Mouse (Mus musculus): Measurements from ENCODE around the gene Orai1.

The Orai1 gene

DNA sequence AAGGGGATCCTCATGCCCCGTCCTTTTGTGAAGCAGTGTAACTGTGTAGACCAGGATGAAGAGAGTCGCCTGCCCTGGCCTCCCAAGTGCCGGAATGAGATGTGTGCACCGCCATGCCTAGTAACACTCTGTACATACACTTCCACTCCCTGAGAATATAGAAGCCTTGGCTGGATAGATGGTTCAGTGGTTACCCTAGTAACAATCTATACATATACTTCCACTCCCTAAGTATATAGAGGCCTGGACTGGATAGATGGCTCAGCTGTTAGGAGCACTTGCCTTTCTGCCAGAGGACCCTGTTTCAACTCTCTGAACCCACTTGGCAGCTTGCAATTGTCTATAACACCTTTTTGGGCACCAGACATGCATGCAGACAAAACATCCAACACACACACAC, 20.2 kb downstream of the Orai1 start:
- no peaks in the 10 kb centered on the region; the same call in 1 of the 2 replicates for H3K36me3 ChIP-seq (ENCODE audit: control insufficient read depth, insufficient read depth, low read length, poor library complexity, severe bottlenecking)
- no peaks in the 10 kb centered on the region for H3K27me3 ChIP-seq (ENCODE audit: control insufficient read depth, insufficient read depth, low read length, poor library complexity, severe bottlenecking)
- DNase-seq (ENCODE audit: low read depth, low spot score), result no peak

GRCm38 (mm10) chr5:123035564-123035963, 20.7 kb downstream of the Orai1 start:
- no peak for DNase-seq (ENCODE audit: low read depth, low spot score)
- no peaks in the 10 kb centered on the region for H3K27me3 ChIP-seq (ENCODE audit: control insufficient read depth, insufficient read depth, low read length, poor library complexity, severe bottlenecking)
- H3K36me3 ChIP-seq (ENCODE audit: control insufficient read depth, insufficient read depth, low read length, poor library complexity, severe bottlenecking), result no peaks in the 10 kb centered on the region; the same call in 1 of the 2 replicates

DNA sequence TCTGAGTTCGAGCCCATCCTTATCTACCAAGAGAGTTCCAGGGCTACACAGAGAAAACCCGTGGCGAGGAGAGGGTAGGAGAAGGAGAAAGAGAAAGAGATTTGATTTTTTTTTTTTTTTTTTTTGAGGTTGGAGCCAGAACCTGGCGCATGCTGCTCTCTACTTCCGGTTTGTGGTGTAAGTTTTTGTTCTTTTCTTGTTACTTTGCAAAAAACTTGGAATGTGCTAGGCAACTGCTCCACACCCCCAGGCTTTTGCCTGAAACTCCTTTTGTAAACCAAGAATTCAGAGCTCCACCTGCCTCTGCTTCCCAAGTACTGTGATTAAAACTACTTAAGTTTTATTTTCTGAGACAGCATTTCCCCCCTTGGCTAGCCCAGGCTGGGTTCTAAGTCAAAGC, 23.2 kb downstream of the Orai1 start:
- DNase-seq (ENCODE audit: low read depth, low spot score), result no peak
- no peaks in the 10 kb centered on the region for H3K27me3 ChIP-seq (ENCODE audit: control insufficient read depth, insufficient read depth, low read length, poor library complexity, severe bottlenecking)
- no peaks in the 10 kb centered on the region for H3K36me3 ChIP-seq (ENCODE audit: control insufficient read depth, insufficient read depth, low read length, poor library complexity, severe bottlenecking)

GRCm38 (mm10) chr5:123039120-123039752, 24.4 kb downstream of the Orai1 start:
- DNase-seq (ENCODE audit: low read depth, low spot score), result peak; percentile 88
- Histone ChIP-seq H3K27me3 (ENCODE audit: control insufficient read depth, insufficient read depth, low read length, poor library complexity, severe bottlenecking) (no peaks in the 10 kb centered on the region), H3K36me3 (ENCODE audit: control insufficient read depth, insufficient read depth, low read length, poor library complexity, severe bottlenecking) (no peaks in the 10 kb centered on the region)

- Histone ChIP-seq H3K27me3 (ENCODE audit: control insufficient read depth, insufficient read depth, low read length, poor library complexity, severe bottlenecking) (no peaks in the 10 kb centered on the region), H3K36me3 (ENCODE audit: control insufficient read depth, insufficient read depth, low read length, poor library complexity, severe bottlenecking) (no peaks in the 10 kb centered on the region)
- DNase-seq (ENCODE audit: low read depth, low spot score), result no peak
These were observed 25.9 kb downstream of the Orai1 start for GRCm38 (mm10) chr5:123040796-123041195.

GRCm38 (mm10) chr5:123043856-123044255, 29.0 kb downstream of the Orai1 start:
- Histone ChIP-seq H3K36me3 (ENCODE audit: control insufficient read depth, insufficient read depth, low read length, poor library complexity, severe bottlenecking) (no peaks in the 10 kb centered on the region), H3K27me3 (ENCODE audit: control insufficient read depth, insufficient read depth, low read length, poor library complexity, severe bottlenecking) (no peaks in the 10 kb centered on the region)
- DNase-seq (ENCODE audit: low read depth, low spot score), result peak; percentile 71

- DNase-seq (ENCODE audit: low read depth, low spot score), result peak; percentile 79
- Histone ChIP-seq H3K27me3 (ENCODE audit: control insufficient read depth, insufficient read depth, low read length, poor library complexity, severe bottlenecking) (no peaks in the 10 kb centered on the region), H3K36me3 (ENCODE audit: control insufficient read depth, insufficient read depth, low read length, poor library complexity, severe bottlenecking) (no peaks in the 10 kb centered on the region)
These were observed 30.9 kb downstream of the Orai1 start for GRCm38 (mm10) chr5:123045561-123046295.

DNA sequence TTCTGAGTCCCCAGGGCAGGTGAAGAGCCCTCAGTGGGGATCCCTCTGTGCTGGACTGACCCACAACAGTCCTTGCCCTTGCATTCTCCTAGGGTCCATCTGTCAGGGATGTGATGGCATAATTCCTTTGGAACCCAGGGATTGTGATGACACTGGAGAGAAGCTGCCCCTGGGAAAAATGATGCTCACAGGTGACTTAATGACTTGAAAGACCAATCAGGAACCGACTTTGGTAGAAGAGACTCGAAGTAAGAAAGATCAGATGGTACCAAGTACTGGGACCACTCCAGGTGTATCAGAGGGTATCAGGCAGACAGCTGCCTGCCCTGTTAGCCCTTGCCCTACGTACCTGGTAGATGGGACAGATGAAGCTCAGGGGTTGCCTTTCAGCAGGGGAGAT, 32.0 kb downstream of the Orai1 start, which contains the start of gene Morn3:
Morn3 (minus strand) TSS at position 101 of the 400 bp plus-strand sequence.
- Histone ChIP-seq H3K27me3 (ENCODE audit: control insufficient read depth, insufficient read depth, low read length, poor library complexity, severe bottlenecking) (no peaks in the 10 kb centered on the region), H3K36me3 (ENCODE audit: control insufficient read depth, insufficient read depth, low read length, poor library complexity, severe bottlenecking) (no peaks in the 10 kb centered on the region)
- DNase-seq (ENCODE audit: low read depth, low spot score), result no peak

DNA sequence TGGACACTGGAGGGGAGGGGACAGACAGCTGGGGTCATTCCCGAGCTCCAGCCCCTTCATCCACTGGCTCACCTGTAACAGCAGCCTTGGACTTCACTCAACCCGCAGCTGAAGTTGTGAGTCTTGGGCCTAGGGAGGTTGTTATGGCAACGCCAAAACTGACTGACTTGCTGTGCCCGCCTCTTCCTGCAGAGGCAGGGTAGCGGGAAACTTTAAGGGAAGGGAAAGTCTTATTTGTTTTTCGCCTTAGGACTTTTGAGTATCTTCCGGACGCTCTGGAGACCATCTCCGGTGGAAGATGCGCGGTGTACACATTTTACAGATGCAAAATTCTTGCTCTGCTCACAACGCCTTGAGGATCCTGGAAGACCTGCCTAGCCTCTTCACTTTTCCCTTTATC, 34.4 kb downstream of the Orai1 start:
- DNase-seq (ENCODE audit: low read depth, low spot score), result peak; percentile 71
- Histone ChIP-seq H3K27me3 (ENCODE audit: control insufficient read depth, insufficient read depth, low read length, poor library complexity, severe bottlenecking) (no peaks in the 10 kb centered on the region; the same call in 1 of the 2 replicates), H3K36me3 (ENCODE audit: control insufficient read depth, insufficient read depth, low read length, poor library complexity, severe bottlenecking) (no peaks in the 10 kb centered on the region)

GRCm38 (mm10) chr5:123050918-123051317, 36.0 kb downstream of the Orai1 start:
- H3K36me3 ChIP-seq (ENCODE audit: control insufficient read depth, insufficient read depth, low read length, poor library complexity, severe bottlenecking), result no peaks in the 10 kb centered on the region
- H3K27me3 ChIP-seq (ENCODE audit: control insufficient read depth, insufficient read depth, low read length, poor library complexity, severe bottlenecking), result no peaks in the 10 kb centered on the region; the same call in 1 of the 2 replicates
- no peak for DNase-seq (ENCODE audit: low read depth, low spot score)

DNA sequence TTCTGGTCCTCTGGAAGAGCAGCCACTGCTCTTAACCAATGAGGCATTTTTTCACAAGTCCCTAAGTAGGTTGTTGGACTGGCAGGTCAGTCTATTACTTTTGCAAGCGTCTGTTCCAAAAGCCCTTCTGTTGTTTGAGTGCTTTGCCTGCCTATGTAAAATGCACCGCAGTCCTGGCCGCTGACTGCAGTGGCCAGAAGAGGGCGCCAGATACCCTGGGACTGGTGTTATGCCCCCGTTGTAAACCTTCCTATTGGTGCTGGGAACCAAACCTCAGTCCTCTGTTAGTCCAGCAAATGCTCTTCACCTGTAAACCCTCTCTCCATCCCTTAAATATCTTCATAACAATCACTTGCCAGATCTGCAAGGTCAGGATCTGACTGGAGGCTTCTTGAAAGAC, 36.9 kb downstream of the Orai1 start:
- no peak for DNase-seq (ENCODE audit: low read depth, low spot score)
- H3K36me3 ChIP-seq (ENCODE audit: control insufficient read depth, insufficient read depth, low read length, poor library complexity, severe bottlenecking), result no peaks in the 10 kb centered on the region
- H3K27me3 ChIP-seq (ENCODE audit: control insufficient read depth, insufficient read depth, low read length, poor library complexity, severe bottlenecking), result no peaks in the 10 kb centered on the region; the same call in 1 of the 2 replicates

DNA sequence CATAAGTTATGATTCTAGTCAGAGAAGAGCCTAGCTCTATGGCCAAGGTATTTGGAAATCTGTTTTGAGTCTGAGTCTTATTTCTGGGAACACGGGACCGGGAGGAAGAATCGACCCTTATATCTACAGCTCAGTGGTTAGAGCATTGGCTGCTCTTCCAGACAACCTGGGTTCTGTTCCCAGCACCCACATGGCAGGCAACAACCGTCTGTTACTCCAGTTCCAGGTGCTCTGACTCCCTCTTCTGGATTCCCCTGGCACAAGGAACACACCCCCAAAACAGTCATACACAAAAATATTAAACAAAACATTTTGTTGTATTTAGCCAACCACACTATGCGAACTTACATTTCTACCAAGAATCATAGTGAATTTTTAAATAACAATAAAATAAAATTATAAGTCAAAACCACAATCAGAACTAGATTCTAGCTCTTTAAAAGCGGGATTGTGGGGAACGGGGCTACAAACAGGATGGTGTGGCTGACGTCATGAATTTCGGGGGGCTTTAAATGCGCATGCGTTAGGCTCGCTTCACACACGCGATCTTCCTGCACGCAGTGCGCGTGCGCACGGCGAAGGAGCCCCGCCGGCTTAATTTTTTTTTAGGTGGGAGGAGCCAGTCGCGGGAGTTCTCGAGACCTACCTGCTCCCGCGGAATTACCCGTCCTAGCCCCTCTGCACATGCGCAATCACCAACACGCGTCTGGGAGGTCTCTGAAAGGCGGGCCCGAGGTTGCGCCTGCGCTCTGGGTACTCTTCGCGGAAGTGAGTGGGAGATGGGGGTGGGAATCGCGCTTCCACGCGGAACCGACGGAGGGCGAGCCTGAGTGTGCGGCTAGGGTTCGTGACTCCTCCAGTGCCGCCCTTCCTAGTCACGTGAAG, 42.7 kb downstream of the Orai1 start:
- H3K36me3 ChIP-seq (ENCODE audit: control insufficient read depth, insufficient read depth, low read length, poor library complexity, severe bottlenecking), result no peaks in the 10 kb centered on the region
- H3K27me3 ChIP-seq (ENCODE audit: control insufficient read depth, insufficient read depth, low read length, poor library complexity, severe bottlenecking), result no peaks in the 10 kb centered on the region; the same call in 1 of the 2 replicates
- peak; percentile 100 for DNase-seq (ENCODE audit: low read depth, low spot score)

DNA sequence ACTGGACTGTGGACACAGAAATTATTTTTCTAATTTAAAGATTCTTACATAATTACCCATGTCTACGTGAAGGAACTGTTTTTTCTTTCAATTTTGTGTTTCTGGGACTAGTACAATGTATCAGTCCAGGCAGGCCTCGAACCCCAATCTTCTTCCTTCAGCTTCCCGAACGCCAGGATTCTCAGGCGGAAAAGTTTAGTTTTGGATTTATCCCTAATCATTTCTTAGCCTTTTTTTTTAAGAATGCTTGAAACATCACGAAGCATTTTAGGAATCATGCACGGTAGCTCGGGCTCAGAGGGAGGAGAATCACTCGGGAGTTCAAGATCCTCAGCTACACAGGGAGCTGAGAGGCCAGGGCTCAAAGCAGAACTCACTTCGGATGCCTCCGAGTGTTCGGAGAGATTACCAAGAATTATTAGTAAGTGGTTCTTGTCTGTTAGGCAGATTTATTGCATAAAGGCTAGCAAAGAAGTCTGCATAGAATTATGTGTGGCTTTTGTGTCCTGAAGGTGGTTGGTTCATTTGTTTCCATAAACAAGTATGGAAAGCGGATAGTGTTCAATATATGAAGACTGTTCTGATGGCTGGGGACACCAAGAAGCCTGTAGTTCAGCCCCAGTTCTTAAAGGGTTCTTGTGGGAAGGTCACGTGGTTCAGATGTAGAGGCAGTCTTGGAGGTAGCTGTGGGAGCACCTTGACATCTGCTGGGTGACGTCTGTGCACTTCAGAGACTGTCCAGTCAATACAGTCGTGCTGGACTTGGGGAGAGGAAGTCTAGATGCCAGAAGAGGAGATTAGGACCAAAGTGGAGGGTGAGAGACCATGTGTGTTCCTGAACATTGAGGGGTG, 43.6 kb downstream of the Orai1 start:
- Histone ChIP-seq H3K36me3 (ENCODE audit: control insufficient read depth, insufficient read depth, low read length, poor library complexity, severe bottlenecking) (no peaks in the 10 kb centered on the region), H3K27me3 (ENCODE audit: control insufficient read depth, insufficient read depth, low read length, poor library complexity, severe bottlenecking) (no peaks in the 10 kb centered on the region; the same call in 1 of the 2 replicates)
- peak; percentile 39 for DNase-seq (ENCODE audit: low read depth, low spot score)
